Mouse (Mus musculus): Measurements from ENCODE around the gene Elk3.

- TF ChIP-seq CTCF (IDR thresholded peaks at IDR 0.05; ENCODE audit: insufficient read depth, low read length) (no peak), POLR2A (IDR thresholded peaks at IDR 0.05; ENCODE audit: borderline replicate concordance, extremely low read depth, low read depth, low read length) (no peak)
These were observed 37.1 kb upstream of the Elk3 start for GRCm38 (mm10) chr10:93347918-93348505.
